Mouse (Mus musculus) spleen, adult 2 months (tissue): ENCODE measurements around the gene Parva.

Source experiments
- CTCF ChIP-seq: fragments of 200-500 bp; IDR thresholded peaks from 2 replicates; pipeline ENCODE4 v1.5.1; 2011; ENCODE audit warnings: mild to moderate bottlenecking, inconsistent platforms; ENCODE audit not compliant: insufficient read depth, insufficient read length, insufficient replicate concordance; ENCODE audit errors: extremely low read depth
- POLR2A ChIP-seq: fragments of 200-500 bp; IDR thresholded peaks from 2 replicates; pipeline ENCODE4 v1.6.1; 2011; ENCODE audit warnings: low read depth, low read length, inconsistent platforms

DNA sequence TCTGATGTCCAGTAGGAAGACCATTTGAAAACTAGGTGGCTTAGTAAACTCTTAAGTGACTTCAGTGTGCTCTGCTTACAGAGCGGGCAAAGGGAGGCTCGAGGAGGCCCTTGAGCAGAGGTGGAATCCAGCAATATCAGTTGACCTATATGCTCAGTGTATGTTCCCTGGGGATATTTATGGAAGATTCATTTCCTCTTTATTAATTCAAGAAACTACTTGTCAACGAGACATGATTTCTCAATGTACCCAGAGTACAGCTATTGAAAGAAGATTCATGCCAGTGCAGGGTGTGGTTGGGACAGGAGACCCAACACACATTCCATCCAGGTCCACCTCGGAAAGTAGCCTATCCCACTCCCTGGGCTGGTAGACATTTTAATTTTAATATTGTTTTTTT lies 30.1 kb downstream of the Parva start:
- TF ChIP-seq CTCF = no peak
- no peak for TF ChIP-seq POLR2A
